Mouse (Mus musculus): Measurements from ENCODE around the gene Slc12a8.

Gene Slc12a8

DNA sequence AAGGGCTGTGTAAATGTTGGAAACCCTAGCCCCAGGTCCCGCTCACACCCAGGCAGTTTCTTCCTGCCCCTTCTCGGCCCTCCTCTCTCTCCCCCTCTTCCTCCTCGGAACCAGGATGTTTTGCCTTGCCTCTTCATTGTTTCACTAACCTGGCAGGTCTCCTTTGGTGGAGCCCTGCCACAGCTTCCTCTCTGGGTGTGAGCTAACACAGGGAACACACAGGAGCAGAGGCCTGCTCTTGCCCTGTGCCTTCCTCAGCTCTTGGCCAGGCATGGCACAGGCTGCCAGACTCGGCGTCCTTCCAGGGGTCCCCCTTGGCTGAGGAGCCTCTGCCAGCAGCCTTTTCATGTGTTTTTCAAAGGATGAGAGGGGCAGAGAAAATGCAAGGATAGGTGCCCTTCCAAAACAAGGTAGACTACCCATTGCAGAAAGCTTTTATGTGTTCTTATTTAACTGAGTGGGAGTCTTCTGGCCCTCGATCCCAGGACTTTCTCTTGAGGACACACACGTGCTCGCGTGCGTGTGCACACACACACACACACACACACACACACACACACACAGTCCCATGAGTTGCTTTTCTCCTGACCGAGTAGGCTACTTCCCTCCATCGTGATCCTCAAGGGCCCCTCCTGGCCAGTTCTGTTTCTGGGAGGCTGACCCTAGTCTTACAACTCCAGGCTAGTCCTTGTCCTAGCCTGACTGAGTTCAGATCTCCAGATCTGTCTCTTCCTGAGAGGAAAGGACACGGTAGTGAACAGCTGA is 179.9 kb downstream of the Slc12a8 start:
- in situ Hi-C loops (cut with MboI, MseI) = no loop called here

- in situ Hi-C loops (cut with MboI, MseI) = no loop called here
These were observed 180.6 kb downstream of the Slc12a8 start for GRCm38 (mm10) chr16:33697576-33698276.

- in situ Hi-C loops (cut with MboI, MseI) = no loop called here
These were observed 181.2 kb downstream of the Slc12a8 start for GRCm38 (mm10) chr16:33698277-33698790.

GRCm38 (mm10) chr16:33700584-33700983 is 183.5 kb downstream of the Slc12a8 start:
- in situ Hi-C loops (cut with MboI, MseI) = no loop called here

GRCm38 (mm10) chr16:33701872-33702271 is 184.7 kb downstream of the Slc12a8 start:
- in situ Hi-C loops (cut with MboI, MseI) = no loop called here

DNA sequence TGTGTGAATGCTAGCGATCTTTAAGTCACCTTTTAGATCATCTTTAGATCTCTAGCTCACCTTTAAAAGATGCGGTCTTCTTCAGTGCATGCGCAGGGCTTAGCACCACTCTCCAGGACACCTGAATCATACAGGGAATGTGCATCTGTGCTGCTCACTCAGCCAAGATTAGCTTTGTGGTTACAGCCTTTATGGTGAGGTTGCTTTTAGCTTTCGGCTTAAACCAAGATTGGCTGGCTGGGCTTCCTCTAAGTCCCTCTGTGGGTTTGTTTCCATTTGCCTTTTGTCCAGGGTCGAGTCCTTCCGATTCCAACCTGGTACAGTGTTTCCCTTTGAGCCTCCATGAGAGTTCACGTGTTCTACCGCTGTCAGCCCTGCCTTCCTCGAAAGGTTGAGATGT is 187.2 kb downstream of the Slc12a8 start:
- in situ Hi-C loops (cut with MboI, MseI) = no loop called here

- in situ Hi-C loops (cut with MboI, MseI) = no loop called here
These were observed 188.1 kb downstream of the Slc12a8 start for GRCm38 (mm10) chr16:33705258-33705657.

GRCm38 (mm10) chr16:33706111-33706890 is 189.2 kb downstream of the Slc12a8 start:
- in situ Hi-C loops (cut with MboI, MseI) = no loop called here

DNA sequence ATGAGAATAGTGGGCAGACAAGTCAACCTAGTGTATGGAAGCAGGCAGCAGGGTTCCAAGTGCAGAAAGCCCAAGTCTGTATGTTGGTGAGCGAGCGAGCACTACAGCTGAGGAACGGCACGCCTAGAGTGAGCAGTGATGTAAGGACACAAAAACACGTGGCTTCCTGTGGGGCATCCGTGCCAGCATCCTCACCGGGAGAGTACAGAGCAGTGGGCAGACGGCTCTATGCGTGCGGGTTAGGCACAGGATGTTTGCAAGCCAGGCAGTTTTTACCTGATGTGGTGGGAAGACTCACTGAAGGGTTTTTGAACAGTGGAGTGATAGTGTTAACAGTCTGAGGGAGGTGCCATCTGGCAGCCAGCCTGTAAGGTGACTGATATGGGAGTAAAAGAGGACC is 190.9 kb downstream of the Slc12a8 start:
- in situ Hi-C loops (cut with MboI, MseI) = no loop called here

GRCm38 (mm10) chr16:33708585-33709397 is 191.7 kb downstream of the Slc12a8 start:
- in situ Hi-C loops (cut with MboI, MseI) = no loop called here
